Mouse (Mus musculus): Measurements from ENCODE around the gene Syf2. TPM values are rescaled to one million over a fixed set of nuclear protein-coding genes. Genes with fewer than 3 reads are reported as not detected.
A peak's percentile ranks its signal among the peaks of the same experiment; 100 is the strongest.

Gene Syf2
- polyA plus RNA-seq, 1 experiment from 2014 or later = 70.0 TPM

GRCm38 (mm10) chr4:134927815-134928463 is 2.8 kb upstream of the Syf2 start:
- Histone ChIP-seq H3K9me3 (replicated peaks) (no peaks in the 10 kb centered on the region), H3K27ac (replicated peaks) (no peak overlapping the region), H3K36me3 (peaks cover 54% of the 10 kb centered on the region), H3K4me3 (no peak overlapping the region), H3K27me3 (ENCODE audit: low read depth, poor library complexity, severe bottlenecking) (no peaks in the 10 kb centered on the region), H3K4me1 (peaks cover 42% of the 10 kb centered on the region)
- DNase-seq (ENCODE audit: low spot score) = no peak
- WGBS = 78% methylated on average over 5 of the region's 5 CpGs

GRCm38 (mm10) chr4:134928464-134928836 is 2.2 kb upstream of the Syf2 start:
- Histone ChIP-seq H3K4me1 (peaks cover 41% of the 10 kb centered on the region), H3K36me3 (peaks cover 60% of the 10 kb centered on the region), H3K27me3 (ENCODE audit: low read depth, poor library complexity, severe bottlenecking) (no peaks in the 10 kb centered on the region), H3K27ac (replicated peaks) (no peak overlapping the region), H3K4me3 (no peak overlapping the region), H3K9me3 (replicated peaks) (no peaks in the 10 kb centered on the region)
- 79% methylated on average over 1 of the region's 1 CpGs for WGBS
- DNase-seq (ENCODE audit: low spot score) = no peak

GRCm38 (mm10) chr4:134929536-134929935 is 1.2 kb upstream of the Syf2 start:
- WGBS = 82% methylated on average over 4 of the region's 4 CpGs
- peaks cover 70% of the 10 kb centered on the region for H3K36me3 ChIP-seq

GRCm38 (mm10) chr4:134930190-134930589 is 508 bp upstream of the Syf2 start:
- Histone ChIP-seq H3K36me3 (peaks cover 71% of the 10 kb centered on the region), H3K27me3 (ENCODE audit: low read depth, poor library complexity, severe bottlenecking) (no peaks in the 10 kb centered on the region), H3K4me1 (peaks cover 28% of the 10 kb centered on the region), H3K4me3 (peak overlapping the region; percentile 80), H3K9me3 (replicated peaks) (no peaks in the 10 kb centered on the region), H3K27ac (replicated peaks) (0 out of 2 replicates have a peak overlapping the region, but pooled peaks have one; percentile 85)
- WGBS = 28% methylated on average over 9 of the region's 9 CpGs
- DNase-seq (ENCODE audit: low spot score) = no peak

More at GRCm38 (mm10) chr4:134929536-134929935, 1.2 kb upstream of the Syf2 start:
- Histone ChIP-seq H3K4me1 (peaks cover 35% of the 10 kb centered on the region), H3K27ac (replicated peaks) (no peak overlapping the region), H3K27me3 (ENCODE audit: low read depth, poor library complexity, severe bottlenecking) (no peaks in the 10 kb centered on the region), H3K9me3 (replicated peaks) (no peaks in the 10 kb centered on the region), H3K4me3 (no peak overlapping the region)
- no peak for DNase-seq (ENCODE audit: low spot score)

DNA sequence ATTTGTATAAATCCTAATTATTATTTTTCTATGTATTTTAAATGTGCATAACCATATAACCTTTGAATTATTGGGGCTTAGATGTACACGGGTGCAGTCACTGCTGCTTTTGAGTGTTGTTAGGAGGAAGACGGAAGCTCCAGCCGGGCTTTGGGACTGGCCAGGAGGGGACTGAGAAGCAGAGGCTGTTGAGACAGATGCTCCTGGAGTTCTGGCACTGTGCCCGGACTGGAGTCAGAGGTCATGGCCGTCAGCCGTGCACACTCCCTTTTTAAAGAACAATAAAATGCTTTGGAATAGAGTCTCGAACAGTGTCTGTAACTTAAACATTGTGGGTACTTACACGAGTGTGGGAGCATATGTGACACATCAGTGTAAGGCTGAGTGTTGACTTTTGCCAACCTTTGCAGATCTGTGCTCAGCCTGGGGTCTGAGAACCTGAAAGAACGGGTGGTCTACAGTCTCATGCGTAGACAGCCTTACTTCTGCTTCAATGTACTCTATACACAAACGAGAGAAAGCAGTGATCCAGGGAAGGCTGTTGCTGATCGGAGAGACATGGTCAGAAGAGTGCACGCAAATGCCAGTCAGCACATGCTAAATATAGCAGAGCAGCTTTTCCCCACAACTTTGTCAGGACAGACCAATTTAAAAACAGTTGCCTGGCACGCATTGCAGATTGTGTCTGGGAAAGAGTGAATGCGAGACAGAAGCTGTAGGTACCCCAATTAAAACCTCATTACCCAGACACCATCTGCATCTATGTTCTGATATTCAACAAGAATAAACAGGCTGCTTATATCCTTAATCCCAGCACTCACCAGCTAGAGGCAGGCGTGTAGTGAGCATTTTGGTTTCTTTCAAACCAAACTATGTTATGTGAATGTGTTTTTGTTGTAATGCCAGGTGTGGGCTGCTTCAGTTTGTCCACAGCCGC is 6.8 kb downstream of the Syf2 start:
- Histone ChIP-seq H3K4me3 (no peak overlapping the region), H3K27me3 (ENCODE audit: low read depth, poor library complexity, severe bottlenecking) (0 out of 2 replicates have a peak, but pooled peaks cover 5% of the 10 kb centered on the region), H3K27ac (replicated peaks) (no peak overlapping the region), H3K9me3 (replicated peaks) (no peaks in the 10 kb centered on the region), H3K4me1 (no peaks in the 10 kb centered on the region; the same call in 1 of the 2 replicates), H3K36me3 (peaks cover 53% of the 10 kb centered on the region)
- WGBS = 86% methylated on average over 17 of the region's 17 CpGs
- DNase-seq (ENCODE audit: low spot score) = no peak

- Histone ChIP-seq H3K27me3 (ENCODE audit: low read depth, poor library complexity, severe bottlenecking) (peaks cover 28% of the 10 kb centered on the region), H3K36me3 (peaks cover 30% of the 10 kb centered on the region), H3K9me3 (replicated peaks) (no peaks in the 10 kb centered on the region), H3K27ac (replicated peaks) (no peak overlapping the region), H3K4me3 (no peak overlapping the region), H3K4me1 (no peaks in the 10 kb centered on the region; the same call in 1 of the 2 replicates)
- DNase-seq (ENCODE audit: low spot score) = no peak
- WGBS = 72% methylated on average over 9 of the region's 9 CpGs
Measured at GRCm38 (mm10) chr4:134939900-134940299, 9.2 kb downstream of the Syf2 start.

DNA sequence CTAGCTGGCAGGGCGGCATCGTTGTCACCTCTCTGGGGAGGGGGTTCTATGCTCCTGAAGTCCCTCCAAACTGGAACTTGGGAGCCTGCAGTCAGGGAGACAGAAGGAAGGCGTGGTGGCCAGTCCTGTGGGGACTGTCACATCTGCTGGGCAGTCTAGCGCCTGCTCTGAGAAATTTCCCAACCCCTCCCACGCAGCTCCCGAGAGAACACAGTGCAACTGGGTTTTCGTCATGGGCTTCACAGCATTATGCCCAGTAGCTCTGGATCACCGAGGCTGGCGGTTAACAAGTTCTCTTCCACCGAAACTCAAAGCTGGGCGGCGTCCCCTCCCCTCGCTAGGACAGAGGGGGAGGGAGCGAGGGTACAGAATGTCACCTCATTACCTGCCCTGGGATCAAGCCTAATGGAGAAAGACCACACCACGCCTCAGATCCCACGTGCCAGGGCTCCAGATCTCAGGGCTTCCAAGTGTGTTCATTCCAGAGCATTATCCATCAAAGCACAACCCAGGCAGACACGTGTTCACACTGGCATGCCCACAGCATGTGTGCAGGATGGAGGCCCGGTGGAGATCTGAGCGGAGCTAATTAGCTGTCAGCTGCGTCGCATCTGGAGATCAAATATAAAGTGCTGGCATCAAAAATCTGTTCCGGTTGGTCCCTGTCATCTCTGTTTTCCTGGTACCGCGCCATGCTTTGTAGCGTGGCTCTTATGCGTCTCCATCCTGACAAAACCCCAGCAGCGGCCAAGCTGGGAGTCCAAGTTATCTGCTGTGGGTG is 13.2 kb downstream of the Syf2 start:
- no peaks in the 10 kb centered on the region for H3K9me3 ChIP-seq (replicated peaks)
- peaks cover 35% of the 10 kb centered on the region for H3K27me3 ChIP-seq (ENCODE audit: low read depth, poor library complexity, severe bottlenecking)
- 57% methylated on average over 27 of the region's 27 CpGs for WGBS
- no peak for DNase-seq (ENCODE audit: low spot score)
- H3K4me3 ChIP-seq = no peak overlapping the region
- H3K36me3 ChIP-seq = no peaks in the 10 kb centered on the region
- H3K27ac ChIP-seq (replicated peaks) = no peak overlapping the region
- H3K4me1 ChIP-seq = peaks cover 5% of the 10 kb centered on the region

GRCm38 (mm10) chr4:134946024-134946744 is 15.5 kb downstream of the Syf2 start:
- no peaks in the 10 kb centered on the region for H3K36me3 ChIP-seq
- H3K27ac ChIP-seq (replicated peaks) = peak overlapping the region; percentile 34; the same call in 1 of the 2 replicates
- peak; percentile 78 for DNase-seq (ENCODE audit: low spot score)
- H3K9me3 ChIP-seq (replicated peaks) = no peaks in the 10 kb centered on the region
- peak overlapping the region; percentile 37 for H3K4me3 ChIP-seq
- peaks cover 35% of the 10 kb centered on the region for H3K27me3 ChIP-seq (ENCODE audit: low read depth, poor library complexity, severe bottlenecking)
- WGBS = 22% methylated on average over 17 of the region's 17 CpGs
- H3K4me1 ChIP-seq = peaks cover 11% of the 10 kb centered on the region

GRCm38 (mm10) chr4:134950518-134951091 is 19.9 kb downstream of the Syf2 start:
- Histone ChIP-seq H3K27me3 (ENCODE audit: low read depth, poor library complexity, severe bottlenecking) (peaks cover 23% of the 10 kb centered on the region), H3K4me1 (peaks cover 26% of the 10 kb centered on the region), H3K9me3 (replicated peaks) (no peaks in the 10 kb centered on the region), H3K36me3 (no peaks in the 10 kb centered on the region), H3K4me3 (no peak overlapping the region), H3K27ac (replicated peaks) (peak overlapping the region; percentile 43)
- DNase-seq (ENCODE audit: low spot score) = peak; percentile 47
- WGBS = 38% methylated on average over 11 of the region's 11 CpGs

GRCm38 (mm10) chr4:134954461-134954860 is 23.8 kb downstream of the Syf2 start:
- no peaks in the 10 kb centered on the region for H3K36me3 ChIP-seq
- H3K4me3 ChIP-seq = no peak overlapping the region
- DNase-seq (ENCODE audit: low spot score) = no peak
- no peaks in the 10 kb centered on the region for H3K9me3 ChIP-seq (replicated peaks)
- 31% methylated on average over 15 of the region's 15 CpGs for WGBS
- H3K4me1 ChIP-seq = peaks cover 21% of the 10 kb centered on the region
- peaks cover 33% of the 10 kb centered on the region for H3K27me3 ChIP-seq (ENCODE audit: low read depth, poor library complexity, severe bottlenecking)
- H3K27ac ChIP-seq (replicated peaks) = no peak overlapping the region

DNA sequence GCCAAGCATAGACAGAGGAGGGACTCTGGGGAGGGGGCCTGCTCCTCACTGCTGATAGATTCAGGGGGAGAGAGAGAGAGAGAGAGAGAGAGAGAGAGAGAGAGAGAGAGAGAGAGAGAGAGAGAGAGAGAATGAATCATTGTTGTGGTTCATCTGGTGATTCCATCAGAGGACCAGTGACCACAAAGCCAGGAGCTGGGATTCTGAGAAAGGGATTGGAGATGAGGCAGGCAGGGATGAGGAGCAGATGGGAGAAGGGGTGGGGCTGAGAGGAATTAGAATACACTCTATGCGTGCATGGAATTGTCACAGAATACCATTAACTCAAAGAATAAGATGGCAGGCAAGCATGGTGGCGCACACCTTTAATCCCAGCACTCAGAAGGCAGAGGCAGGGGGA is 24.5 kb downstream of the Syf2 start:
- H3K9me3 ChIP-seq (replicated peaks) = no peaks in the 10 kb centered on the region
- no peak overlapping the region for H3K4me3 ChIP-seq
- H3K27me3 ChIP-seq (ENCODE audit: low read depth, poor library complexity, severe bottlenecking) = peaks cover 33% of the 10 kb centered on the region
- no peaks in the 10 kb centered on the region for H3K36me3 ChIP-seq
- whole genome bisulfite sequencing = 95% methylated on average over 2 of the region's 2 CpGs
- no peak for DNase-seq (ENCODE audit: low spot score)
- no peak overlapping the region for H3K27ac ChIP-seq (replicated peaks)
- peaks cover 21% of the 10 kb centered on the region for H3K4me1 ChIP-seq

Measured in midbrain, embryonic 10.5 days (tissue).